Mouse (Mus musculus) hindbrain, embryonic 12.5 days (tissue): ENCODE measurements around the gene Clca4a. TPM values are rescaled to one million over a fixed set of nuclear protein-coding genes. Genes with fewer than 3 reads are reported as not detected.

Source experiments
- ATAC-seq: fragments of 200-750 bp; cut with Nextera tagmentation; 2 replicates; pipeline ENCODE4 v1.8.0; 2017; ENCODE audit warnings: moderate TSS enrichment; ENCODE audit not compliant: low FRiP score
- H3K27ac ChIP-seq: fragments of 300-500 bp; sonication (generic); 2 replicates; pipeline ENCODE4 v1.5.1; 2016; ENCODE audit warnings: mild to moderate bottlenecking
- H3K27me3 ChIP-seq: fragments of 300-500 bp; sonication (generic); 2 replicates; pipeline ENCODE4 v1.6.1; 2016; ENCODE audit warnings: mild to moderate bottlenecking
- H3K36me3 ChIP-seq: fragments of 300-500 bp; sonication (generic); 2 replicates; pipeline ENCODE4 v1.6.1; 2016; ENCODE audit warnings: mild to moderate bottlenecking
- H3K4me1 ChIP-seq: fragments of 300-500 bp; sonication (generic); 2 replicates; pipeline ENCODE4 v1.6.1; 2016
- H3K4me2 ChIP-seq: fragments of 300-500 bp; sonication (generic); replicated peaks from 2 replicates; pipeline ENCODE4 v1.6.1; 2016; ENCODE audit warnings: mild to moderate bottlenecking
- H3K4me3 ChIP-seq: fragments of 300-500 bp; sonication (generic); 2 replicates; pipeline ENCODE4 v1.5.1; 2016; ENCODE audit warnings: mild to moderate bottlenecking
- H3K9ac ChIP-seq: fragments of 300-500 bp; sonication (generic); 2 replicates; pipeline ENCODE4 v1.6.1; 2016; ENCODE audit warnings: mild to moderate bottlenecking, moderate library complexity
- H3K9me3 ChIP-seq: fragments of 300-500 bp; sonication (generic); replicated peaks from 2 replicates; pipeline ENCODE4 v1.6.1; 2016; ENCODE audit warnings: mild to moderate bottlenecking
- WGBS: fragments of 180-500 bp; shearing (Covaris S2); methylation state at CpG from one replicate; pipeline ENCODE4 v1.1.7; 2016; 5-methylcytosine and 5-hydroxymethylcytosine counted together
- polyA plus RNA-seq: library from polyadenylated mRNA; unstranded; fragments of >200 nt; fragmentation: Nextera tagmentation; extraction: Ambion mirVana; gene quantifications from 2 replicates; pipeline ENCODE4 v1.2.1, GENCODE M21; 2016

Clca4a gene
- polyA plus RNA-seq, result not detected in 2 replicates

- Histone ChIP-seq H3K9me3 (no peaks in the 10 kb centered on the region), H3K36me3 (no peaks in the 10 kb centered on the region), H3K9ac (no peak within 1 kb of the TSS), H3K27ac (no peak within 1 kb of the TSS), H3K4me2 (no peak within 1 kb of the TSS), H3K4me1 (no peaks in the 10 kb centered on the region), H3K4me3 (no peak within 1 kb of the TSS), H3K27me3 (no peaks in the 10 kb centered on the region)
- ATAC-seq, result no peak
These were observed at the start of gene Clca4a for GRCm38 (mm10) chr3:144974945-144975344. Gene Clca4a (minus strand): TSS chr3:144975045.

GRCm38 (mm10) chr3:145017807-145018206 is 43.0 kb upstream of the Clca4a start:
- no peak for ATAC-seq
- Histone ChIP-seq H3K36me3 (no peaks in the 10 kb centered on the region), H3K4me3 (no peak overlapping the region), H3K9ac (no peak overlapping the region), H3K27ac (no peak overlapping the region), H3K4me2 (no peak overlapping the region), H3K27me3 (no peaks in the 10 kb centered on the region), H3K4me1 (no peaks in the 10 kb centered on the region), H3K9me3 (no peaks in the 10 kb centered on the region)
- WGBS, result 56% methylated on average over 3 of the region's 3 CpGs

- no peaks in the 10 kb centered on the region for H3K36me3 ChIP-seq
- no peak overlapping the region for H3K9ac ChIP-seq
- H3K9me3 ChIP-seq, result no peaks in the 10 kb centered on the region
- no peak overlapping the region for H3K27ac ChIP-seq
- 36% methylated on average over 5 of the region's 5 CpGs for WGBS
- H3K27me3 ChIP-seq, result no peaks in the 10 kb centered on the region
- no peaks in the 10 kb centered on the region for H3K4me1 ChIP-seq
- no peak overlapping the region for H3K4me3 ChIP-seq
- no peak overlapping the region for H3K4me2 ChIP-seq
- no peak for ATAC-seq
These were observed 29.6 kb upstream of the Clca4a start for GRCm38 (mm10) chr3:145004422-145004821.

- Histone ChIP-seq H3K4me1 (no peaks in the 10 kb centered on the region), H3K9ac (no peak overlapping the region), H3K4me3 (no peak overlapping the region), H3K4me2 (no peak overlapping the region), H3K27me3 (no peaks in the 10 kb centered on the region), H3K27ac (no peak overlapping the region), H3K9me3 (no peaks in the 10 kb centered on the region), H3K36me3 (no peaks in the 10 kb centered on the region)
- WGBS, result 84% methylated on average over 1 of the region's 1 CpGs
- ATAC-seq, result no peak
These were observed 26.1 kb upstream of the Clca4a start for GRCm38 (mm10) chr3:145000912-145001311.

GRCm38 (mm10) chr3:144993055-144993454 is 18.2 kb upstream of the Clca4a start:
- Histone ChIP-seq H3K4me3 (no peak overlapping the region), H3K27ac (no peak overlapping the region), H3K36me3 (no peaks in the 10 kb centered on the region), H3K9me3 (no peaks in the 10 kb centered on the region), H3K27me3 (no peaks in the 10 kb centered on the region), H3K4me2 (no peak overlapping the region), H3K4me1 (no peaks in the 10 kb centered on the region), H3K9ac (no peak overlapping the region)
- no peak for ATAC-seq
- 90% methylated on average over 5 of the region's 5 CpGs for WGBS

GRCm38 (mm10) chr3:144992618-144993017 is 17.8 kb upstream of the Clca4a start:
- Histone ChIP-seq H3K4me3 (no peak overlapping the region), H3K4me2 (no peak overlapping the region), H3K36me3 (no peaks in the 10 kb centered on the region), H3K4me1 (no peaks in the 10 kb centered on the region), H3K9ac (no peak overlapping the region), H3K27me3 (no peaks in the 10 kb centered on the region), H3K27ac (no peak overlapping the region), H3K9me3 (no peaks in the 10 kb centered on the region)
- ATAC-seq, result no peak

- no peak for ATAC-seq
- no peak overlapping the region for H3K4me2 ChIP-seq
These were observed 11.0 kb upstream of the Clca4a start for GRCm38 (mm10) chr3:144985890-144986289.

GRCm38 (mm10) chr3:144980551-144980950 is 5.7 kb upstream of the Clca4a start:
- no peaks in the 10 kb centered on the region for H3K36me3 ChIP-seq
- H3K27me3 ChIP-seq, result no peaks in the 10 kb centered on the region
- no peak for ATAC-seq
- H3K4me1 ChIP-seq, result no peaks in the 10 kb centered on the region
- H3K4me3 ChIP-seq, result no peak overlapping the region
- 89% methylated on average over 6 of the region's 6 CpGs for WGBS
- H3K27ac ChIP-seq, result no peak overlapping the region
- H3K9me3 ChIP-seq, result no peaks in the 10 kb centered on the region
- H3K9ac ChIP-seq, result no peak overlapping the region
- no peak overlapping the region for H3K4me2 ChIP-seq

More at GRCm38 (mm10) chr3:144985890-144986289, 11.0 kb upstream of the Clca4a start:
- Histone ChIP-seq H3K4me3 (no peak overlapping the region), H3K9me3 (no peaks in the 10 kb centered on the region), H3K9ac (no peak overlapping the region), H3K27ac (no peak overlapping the region), H3K36me3 (no peaks in the 10 kb centered on the region), H3K27me3 (no peaks in the 10 kb centered on the region), H3K4me1 (no peaks in the 10 kb centered on the region)
- WGBS, result 78% methylated on average over 5 of the region's 5 CpGs

- Histone ChIP-seq H3K9me3 (no peaks in the 10 kb centered on the region), H3K4me2 (no peak overlapping the region), H3K4me3 (no peak overlapping the region), H3K27ac (peak overlapping the region; percentile 17; the same call in 1 of the 2 replicates), H3K9ac (no peak overlapping the region), H3K36me3 (no peaks in the 10 kb centered on the region), H3K27me3 (no peaks in the 10 kb centered on the region), H3K4me1 (no peaks in the 10 kb centered on the region)
- WGBS, result 18% methylated on average over 4 of the region's 4 CpGs
- ATAC-seq, result no peak
These were observed 2.8 kb upstream of the Clca4a start for GRCm38 (mm10) chr3:144977631-144978030.

GRCm38 (mm10) chr3:144976091-144976490 is 1.2 kb upstream of the Clca4a start:
- no peaks in the 10 kb centered on the region for H3K27me3 ChIP-seq

GRCm38 (mm10) chr3:144971553-144972270 is 3.1 kb downstream of the Clca4a start:
- H3K4me3 ChIP-seq, result no peak overlapping the region
- H3K9me3 ChIP-seq, result no peaks in the 10 kb centered on the region
- no peaks in the 10 kb centered on the region for H3K4me1 ChIP-seq
- 77% methylated on average over 9 of the region's 9 CpGs for WGBS
- ATAC-seq, result no peak
- H3K4me2 ChIP-seq, result no peak overlapping the region
- no peaks in the 10 kb centered on the region for H3K36me3 ChIP-seq
- no peaks in the 10 kb centered on the region for H3K27me3 ChIP-seq
- no peak overlapping the region for H3K9ac ChIP-seq
- no peak overlapping the region for H3K27ac ChIP-seq

More at GRCm38 (mm10) chr3:144976091-144976490, 1.2 kb upstream of the Clca4a start:
- ATAC-seq, result no peak
- Histone ChIP-seq H3K4me1 (no peaks in the 10 kb centered on the region), H3K27ac (no peak overlapping the region), H3K4me2 (no peak overlapping the region), H3K9ac (no peak overlapping the region), H3K9me3 (no peaks in the 10 kb centered on the region), H3K36me3 (no peaks in the 10 kb centered on the region), H3K4me3 (no peak overlapping the region)
- 57% methylated on average over 1 of the region's 1 CpGs for WGBS

GRCm38 (mm10) chr3:144969755-144970154 is 5.1 kb downstream of the Clca4a start:
- no peak overlapping the region for H3K4me3 ChIP-seq
- H3K27me3 ChIP-seq, result no peaks in the 10 kb centered on the region
- H3K9ac ChIP-seq, result no peak overlapping the region
- no peak overlapping the region for H3K4me2 ChIP-seq
- H3K27ac ChIP-seq, result no peak overlapping the region
- H3K36me3 ChIP-seq, result no peaks in the 10 kb centered on the region
- WGBS, result 92% methylated on average over 1 of the region's 1 CpGs
- no peaks in the 10 kb centered on the region for H3K4me1 ChIP-seq
- ATAC-seq, result no peak
- H3K9me3 ChIP-seq, result no peaks in the 10 kb centered on the region

- WGBS, result 74% methylated on average over 4 of the region's 4 CpGs
- H3K9ac ChIP-seq, result no peak overlapping the region
- ATAC-seq, result no peak
These were observed 8.8 kb downstream of the Clca4a start for GRCm38 (mm10) chr3:144966074-144966473.

More at GRCm38 (mm10) chr3:144966074-144966473, 8.8 kb downstream of the Clca4a start:
- Histone ChIP-seq H3K27me3 (no peaks in the 10 kb centered on the region), H3K4me3 (no peak overlapping the region), H3K4me2 (no peak overlapping the region), H3K36me3 (no peaks in the 10 kb centered on the region), H3K9me3 (no peaks in the 10 kb centered on the region), H3K27ac (no peak overlapping the region), H3K4me1 (no peaks in the 10 kb centered on the region)
